Mouse (Mus musculus) MEL (cell line): ENCODE measurements at regions not wholly inside any gene's neighbourhood (a gene's known extent, or its start where the extent isn't known, plus 50 kb on each side); places are given as distances from the start of the nearest gene placed in this dataset.

Experiments used
- DNase-seq: peaks from one replicate; pipeline ENCODE4 v3.0.0; 2011; ENCODE audit warnings: low read depth, low spot score
- H3K27ac ChIP-seq: 2 replicates; pipeline ENCODE4 v1.5.1; 2012; ENCODE audit warnings: low read depth, mild to moderate bottlenecking, control low read depth, low read length, moderate library complexity; ENCODE audit not compliant: control insufficient read depth
- H3K27me3 ChIP-seq, 2 experiments: fragments of 150-350 bp in 1 of 2; sonication (generic) in 1 of 2; 2 replicates each; pipeline ENCODE4 v1.6.1; 2012; ENCODE audit warnings: low read length in 2 of 2, mild to moderate bottlenecking in 2 of 2, improper control_type of control experiment in 1 of 2, moderate library complexity in 1 of 2; ENCODE audit not compliant: insufficient read depth in 2 of 2, control insufficient read depth in 1 of 2
- H3K36me3 ChIP-seq, 2 experiments: 2 replicates each; pipeline ENCODE4 v1.6.1; 2012 to 2014; ENCODE audit warnings: low read length in 2 of 2, improper control_type of control experiment in 1 of 2, inconsistent platforms in 1 of 2, mild to moderate bottlenecking in 1 of 2; ENCODE audit not compliant: insufficient read depth in 2 of 2, control insufficient read depth in 1 of 2
- H3K4me1 ChIP-seq, 2 experiments: fragments of 150-350 bp in 1 of 2; sonication (generic) in 1 of 2; 2 replicates each; pipeline ENCODE4 v1.6.1; 2012; ENCODE audit warnings: low read length in 2 of 2, improper control_type of control experiment in 1 of 2, mild to moderate bottlenecking in 1 of 2; ENCODE audit not compliant: insufficient read depth in 2 of 2, control insufficient read depth in 1 of 2
- H3K4me3 ChIP-seq, 2 experiments: fragments of 150-350 bp in 1 of 2; sonication (generic) in 1 of 2; 2 replicates each; pipeline ENCODE4 v1.5.1; 2012; ENCODE audit warnings: low read depth in 2 of 2, low read length in 2 of 2, mild to moderate bottlenecking in 2 of 2, moderate library complexity in 2 of 2, control low read depth in 1 of 2, improper control_type of control experiment in 1 of 2; ENCODE audit not compliant: control insufficient read depth in 1 of 2, insufficient read depth in 1 of 2
- H3K79me2 ChIP-seq: 2 replicates; pipeline ENCODE4 v1.6.1; 2012; ENCODE audit warnings: mild to moderate bottlenecking, low read length, moderate library complexity; ENCODE audit not compliant: control insufficient read depth, poor library complexity, insufficient read depth
- H3K9ac ChIP-seq: 2 replicates; pipeline ENCODE4 v1.6.1; 2012; ENCODE audit warnings: low read depth, mild to moderate bottlenecking, control low read depth, low read length, moderate library complexity; ENCODE audit not compliant: control insufficient read depth, poor library complexity, severe bottlenecking
- H3K9me3 ChIP-seq: fragments of 150-350 bp; sonication (generic); replicated peaks from 2 replicates; pipeline ENCODE4 v1.6.1; 2012; ENCODE audit warnings: mild to moderate bottlenecking, low read length, improper control_type of control experiment, moderate library complexity; ENCODE audit not compliant: insufficient read depth
- BHLHE40 ChIP-seq: IDR thresholded peaks from 2 replicates; pipeline ENCODE4 v1.6.1; 2012; ENCODE audit warnings: low read depth, mild to moderate bottlenecking, inconsistent platforms, low read length, improper control_type of control experiment, borderline replicate concordance
- CHD2 ChIP-seq: IDR thresholded peaks from 2 replicates; pipeline ENCODE4 v1.6.1; 2011; ENCODE audit warnings: low read length, improper control_type of control experiment
- E2F4 ChIP-seq: IDR thresholded peaks from 2 replicates; pipeline ENCODE4 v1.6.1; 2011; ENCODE audit warnings: low read depth, low read length, improper control_type of control experiment, borderline replicate concordance
- GABPA ChIP-seq: IDR thresholded peaks from 2 replicates; pipeline ENCODE4 v1.6.1; 2012; ENCODE audit warnings: low read depth, mild to moderate bottlenecking, inconsistent platforms, low read length, improper control_type of control experiment, moderate library complexity
- HCFC1 ChIP-seq: IDR thresholded peaks from 2 replicates; pipeline ENCODE4 v1.6.1; 2012; ENCODE audit warnings: low read depth, mild to moderate bottlenecking, inconsistent platforms, low read length, improper control_type of control experiment, moderate library complexity
- MAFK ChIP-seq: IDR thresholded peaks from 2 replicates; pipeline ENCODE4 v1.6.1; 2011; ENCODE audit warnings: low read depth, mild to moderate bottlenecking, low read length, improper control_type of control experiment, borderline replicate concordance
- MAZ ChIP-seq: IDR thresholded peaks from 2 replicates; pipeline ENCODE4 v1.6.1; 2012; ENCODE audit warnings: low read depth, mild to moderate bottlenecking, inconsistent platforms, low read length, improper control_type of control experiment
- MXI1 ChIP-seq: IDR thresholded peaks from 2 replicates; pipeline ENCODE4 v1.6.1; 2011; ENCODE audit warnings: mild to moderate bottlenecking, low read depth, low read length, improper control_type of control experiment
- POLR2A ChIP-seq, 2 experiments: IDR thresholded peaks; 2 replicates each; pipeline ENCODE4 v1.6.1; 2011 to 2012; ENCODE audit warnings: low read length in 2 of 2, mild to moderate bottlenecking in 2 of 2, control low read depth in 1 of 2, improper control_type of control experiment in 1 of 2, low read depth in 1 of 2, moderate library complexity in 1 of 2; ENCODE audit not compliant: control insufficient read depth in 1 of 2, insufficient read depth in 1 of 2, poor library complexity in 1 of 2
- POLR2AphosphoS2 ChIP-seq: IDR thresholded peaks from 2 replicates; pipeline ENCODE4 v1.6.1; 2011; ENCODE audit warnings: low read length, improper control_type of control experiment
- TCF12 ChIP-seq: IDR thresholded peaks from 2 replicates; pipeline ENCODE4 v1.6.1; 2014; ENCODE audit warnings: low read depth, mild to moderate bottlenecking, inconsistent platforms, low read length, improper control_type of control experiment, moderate library complexity
- UBTF ChIP-seq: IDR thresholded peaks from 2 replicates; pipeline ENCODE4 v1.6.1; 2012; ENCODE audit warnings: low read depth, mild to moderate bottlenecking, inconsistent platforms, low read length, improper control_type of control experiment, moderate library complexity, borderline replicate concordance; ENCODE audit not compliant: insufficient read depth
- USF1 ChIP-seq: IDR thresholded peaks from 2 replicates; pipeline ENCODE4 v1.6.1; 2014; ENCODE audit warnings: low read depth, mild to moderate bottlenecking, inconsistent platforms, low read length, improper control_type of control experiment, moderate library complexity

DNA sequence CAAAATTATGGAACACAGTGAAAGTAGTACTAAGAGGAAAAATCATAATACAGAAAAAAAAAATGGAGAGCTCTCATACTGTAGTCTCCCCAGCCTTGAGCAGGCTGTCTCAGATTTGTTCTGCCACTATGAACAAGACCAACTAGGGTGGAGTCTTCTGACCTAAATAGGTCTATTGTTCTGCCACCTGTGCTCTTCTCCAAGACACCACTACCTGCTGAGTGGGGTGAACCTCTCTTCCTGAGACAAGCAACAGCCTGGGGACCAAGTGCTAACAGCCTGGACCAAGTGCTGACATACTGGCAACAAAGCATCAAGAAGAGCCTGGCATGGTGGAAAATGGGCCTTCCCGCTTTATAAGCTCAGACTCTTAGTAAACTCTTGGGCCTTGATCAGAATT, 1003.0 kb upstream of the Arrdc3 start:
- H3K79me2 ChIP-seq: no peaks in the 10 kb centered on the region
- H3K4me1 ChIP-seq: no peaks in the 10 kb centered on the region
- TF ChIP-seq E2F4 (no peak), GABPA (no peak), POLR2AphosphoS2 (no peak)
- no peaks in the 10 kb centered on the region for H3K36me3 ChIP-seq
- no peaks in the 10 kb centered on the region for H3K27me3 ChIP-seq
- no peak overlapping the region for H3K9ac ChIP-seq
- no peak overlapping the region for H3K4me3 ChIP-seq
- DNase-seq: no peak
- no peaks in the 10 kb centered on the region for H3K9me3 ChIP-seq
- no peak overlapping the region for H3K27ac ChIP-seq

DNA sequence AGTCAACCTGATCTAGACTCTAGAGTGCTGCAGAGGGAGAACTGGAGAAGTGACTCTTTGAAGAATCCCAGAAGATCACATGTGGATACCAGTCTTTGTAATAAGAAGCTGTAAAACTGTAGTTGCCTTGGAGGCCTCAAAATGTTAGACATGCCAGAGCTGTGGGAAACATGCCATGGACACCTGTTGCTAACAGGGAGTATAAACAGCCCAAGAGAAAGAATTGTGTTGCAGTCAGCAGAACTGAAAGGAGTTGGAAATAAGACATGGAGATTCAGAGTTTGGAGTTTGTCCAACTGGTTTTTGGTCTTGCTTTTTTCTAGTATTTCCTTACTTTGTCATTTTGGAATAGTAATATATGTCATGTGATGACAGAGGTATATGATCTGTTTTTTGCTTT, 997.2 kb upstream of the Arrdc3 start:
- no peak overlapping the region for H3K27ac ChIP-seq
- no peak for TF ChIP-seq POLR2A (IDR thresholded peaks at IDR 0.05; ENCODE audit: control insufficient read depth in 1 of 2, insufficient read depth in 1 of 2, low read depth in 1 of 2, low read length in 2 of 2, poor library complexity in 1 of 2)
- no peak for TF ChIP-seq TCF12
- TF ChIP-seq CHD2: no peak
- TF ChIP-seq MAFK: no peak
- TF ChIP-seq MAZ: no peak
- no peak for TF ChIP-seq MXI1
- no peak for TF ChIP-seq USF1
- TF ChIP-seq, all 39 proteins: peak for 0
- Histone ChIP-seq H3K79me2 (no peaks in the 10 kb centered on the region), H3K9ac (no peak overlapping the region), H3K27me3 (no peaks in the 10 kb centered on the region), H3K36me3 (no peaks in the 10 kb centered on the region), H3K4me1 (no peaks in the 10 kb centered on the region), H3K4me3 (no peak overlapping the region), H3K9me3 (no peaks in the 10 kb centered on the region)
- no peak for DNase-seq

- Histone ChIP-seq H3K27ac (no peak overlapping the region), H3K36me3 (no peaks in the 10 kb centered on the region), H3K27me3 (no peaks in the 10 kb centered on the region), H3K9ac (no peak overlapping the region), H3K4me3 (no peak overlapping the region), H3K9me3 (no peaks in the 10 kb centered on the region), H3K79me2 (no peaks in the 10 kb centered on the region), H3K4me1 (no peaks in the 10 kb centered on the region)
- no peak for DNase-seq
- no peak for TF ChIP-seq UBTF
- TF ChIP-seq GABPA: no peak
- no peak for TF ChIP-seq HCFC1
- TF ChIP-seq BHLHE40: no peak
These were observed 996.8 kb upstream of the Arrdc3 start for GRCm38 (mm10) chr13:79886361-79886760.
